Mouse (Mus musculus) liver, embryonic 14 days (tissue): ENCODE measurements around the gene LTO1. TPM values are rescaled to one million over a fixed set of nuclear protein-coding genes. Genes with fewer than 3 reads are reported as not detected.

ENCODE experiments used
- polyA plus RNA-seq: library from polyadenylated mRNA; depleted of rRNA; stranded (reverse); fragments of >200 nt; gene quantifications from 2 replicates; pipeline ENCODE4 v1.2.3, GENCODE M21; 2012; rRNA removed

The LTO1 gene
- polyA plus RNA-seq: 10.9 TPM in 2 replicates

GRCm38 (mm10) chr7:144914948-144915750 is at the start of gene LTO1:
TSS of gene LTO1 (plus strand) at chr7:144915100.

DNA sequence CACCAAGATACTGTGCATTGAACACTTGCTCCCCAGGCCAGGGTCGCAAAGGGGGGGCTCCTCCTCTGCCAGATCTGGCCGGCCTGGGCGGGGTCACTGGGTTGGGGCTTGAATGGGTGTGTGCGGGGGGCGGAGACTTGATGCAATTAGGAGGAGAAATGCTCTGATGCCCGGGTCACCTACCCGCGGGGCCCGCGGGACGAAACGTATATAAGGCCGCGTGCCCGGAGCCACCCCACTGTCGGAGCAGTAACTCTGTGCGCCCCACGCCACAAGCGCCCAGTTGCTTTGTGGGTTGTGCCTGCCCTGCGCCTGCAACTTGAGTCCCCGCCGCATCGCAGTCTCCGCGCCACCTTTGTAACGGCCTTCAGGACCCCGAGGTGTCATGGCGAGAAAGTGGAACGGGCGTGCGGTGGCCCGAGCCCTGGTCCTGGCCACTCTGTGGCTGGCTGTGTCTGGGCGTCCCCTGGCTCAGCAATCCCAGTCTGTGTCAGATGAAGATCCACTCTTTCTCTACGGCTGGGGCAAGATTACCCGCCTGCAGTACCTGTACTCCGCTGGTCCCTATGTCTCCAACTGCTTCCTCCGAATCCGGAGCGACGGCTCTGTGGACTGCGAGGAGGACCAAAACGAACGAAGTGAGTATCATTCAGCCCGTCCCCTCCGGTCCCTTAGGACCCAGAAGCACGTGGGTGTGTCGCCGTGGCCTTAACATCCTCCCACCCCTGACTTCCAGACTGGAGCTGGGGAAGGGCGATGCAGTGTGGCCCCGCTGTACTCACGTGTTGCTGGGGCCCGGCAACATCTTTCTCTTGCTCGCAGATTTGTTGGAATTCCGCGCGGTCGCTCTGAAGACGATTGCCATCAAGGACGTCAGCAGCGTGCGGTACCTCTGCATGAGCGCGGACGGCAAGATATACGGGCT is 18.3 kb upstream of the LTO1 start, which contains the start of gene Fgf15:
Gene Fgf15, plus strand, starts transcription at position 238 of the 925 bp plus-strand sequence.

DNA sequence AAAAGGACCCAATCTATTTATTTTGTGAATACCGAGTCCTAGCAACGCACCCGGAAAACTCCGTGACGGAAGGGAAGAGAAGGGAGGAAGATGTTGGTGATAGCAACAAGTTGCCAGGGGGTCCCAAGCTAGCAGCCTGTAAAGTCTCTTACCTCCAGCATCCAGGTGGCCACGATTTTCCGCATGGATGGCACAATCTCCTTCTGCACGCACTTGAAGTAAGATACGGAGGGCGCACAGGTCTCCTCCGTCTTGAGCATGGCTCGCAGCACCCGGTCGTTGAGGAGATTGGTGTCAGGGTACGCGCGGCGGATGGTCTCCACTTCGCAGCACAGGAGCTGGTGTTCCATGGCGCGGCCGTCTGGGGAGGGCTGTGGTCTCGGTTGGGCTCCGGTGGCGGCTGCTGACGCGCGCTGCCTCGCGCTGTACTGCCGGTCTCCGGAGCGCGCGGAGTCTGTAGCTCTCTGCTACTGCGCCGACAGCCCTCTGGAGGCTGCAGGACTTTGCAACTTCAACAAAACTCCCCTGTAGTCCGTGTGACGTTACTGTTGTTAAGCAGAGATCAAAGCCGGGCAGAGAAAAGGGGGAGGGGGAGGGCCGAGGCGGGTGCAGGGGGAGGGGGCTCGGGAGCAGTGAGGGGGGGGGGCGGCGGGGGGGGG is 24.6 kb downstream of the LTO1 start, which contains the start of gene Ccnd1:
Gene Ccnd1, minus strand, starts transcription at position 582 of the 659 bp plus-strand sequence.

Other genes starting within 250 kb of the LTO1 start
- 1.8 and 1.9 TPM in 2 replicates for gene Ano1, start 163.1 kb upstream of the LTO1 start, polyA plus RNA-seq
- gene Fgf3, start 77.0 kb upstream of the LTO1 start, polyA plus RNA-seq: 0.12 TPM in 2 replicates
- gene Fgf4, start 67.7 kb upstream of the LTO1 start, polyA plus RNA-seq: not detected in 2 replicates
- gene Fgf15, start 18.6 kb upstream of the LTO1 start, polyA plus RNA-seq: 0.03 TPM in 1 of 2 replicates, not detected in the other
- 15.5 and 16.4 TPM in 2 replicates for gene Ccnd1, start 24.8 kb downstream of the LTO1 start, polyA plus RNA-seq